Mouse (Mus musculus): ENCODE data around the gene Pip5k1b.

Gene Pip5k1b

DNA sequence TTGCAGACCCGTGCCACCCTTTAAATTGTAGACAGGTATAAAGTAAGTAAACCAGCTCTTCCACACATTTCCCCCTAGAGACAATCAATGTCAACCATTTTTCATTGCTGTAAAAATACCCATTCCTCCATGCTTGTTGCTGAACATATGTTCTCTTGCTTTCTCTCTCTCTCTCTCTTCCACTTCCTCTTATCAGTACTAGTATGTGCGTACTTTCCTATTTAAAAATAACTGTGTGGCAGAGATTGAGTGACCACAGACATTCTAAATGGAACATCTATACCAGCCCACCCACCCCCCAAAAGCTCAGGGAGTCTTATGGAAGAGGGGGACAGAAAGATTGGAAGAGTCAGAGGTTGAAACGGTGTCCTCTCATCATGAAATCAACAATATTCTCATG is 111.3 kb downstream of the Pip5k1b start:
- TF ChIP-seq GATA4 (IDR thresholded peaks at IDR 0.05; ENCODE audit: insufficient replicate concordance, low read length): no peak

DNA sequence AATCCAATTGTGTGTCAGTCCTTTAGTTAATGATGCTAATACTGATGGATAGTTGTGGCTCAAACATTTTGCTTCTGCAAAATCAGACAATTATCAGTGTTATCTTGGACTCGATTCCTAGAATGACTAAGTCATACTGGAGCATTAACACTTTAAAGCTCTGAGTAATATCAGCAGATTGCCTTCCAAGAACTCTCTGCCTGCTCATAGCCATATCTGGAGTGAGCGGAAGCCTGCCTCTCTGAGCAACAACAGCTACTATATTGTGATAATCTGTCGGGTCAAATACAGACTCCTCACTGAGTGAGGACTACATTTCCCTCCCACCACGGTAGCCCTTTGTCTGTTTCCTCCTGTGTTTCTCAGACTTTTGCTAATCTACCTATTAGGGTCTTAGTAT is 116.0 kb downstream of the Pip5k1b start:
- no peak for TF ChIP-seq GATA4 (IDR thresholded peaks at IDR 0.05; ENCODE audit: insufficient replicate concordance, low read length)

DNA sequence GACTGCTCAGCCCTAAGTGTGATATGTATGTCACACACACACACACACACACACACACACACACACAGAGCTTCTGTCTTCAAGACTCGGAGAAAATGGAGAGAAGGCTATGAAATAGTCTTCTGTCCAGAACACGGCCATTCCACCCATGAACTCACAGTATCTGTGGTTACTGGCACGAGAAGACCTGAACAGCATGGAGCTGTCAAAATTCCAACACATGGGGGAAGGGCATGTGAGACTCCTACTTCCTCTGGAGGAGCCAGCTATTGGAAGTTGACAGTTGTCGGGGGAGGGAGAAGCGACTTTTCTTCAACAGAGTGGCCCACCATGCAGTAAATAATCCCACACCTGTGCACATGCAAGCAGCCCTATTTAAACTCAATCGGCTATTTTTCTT is 121.4 kb downstream of the Pip5k1b start:
- no peak for TF ChIP-seq GATA4 (IDR thresholded peaks at IDR 0.05; ENCODE audit: insufficient replicate concordance, low read length)

DNA sequence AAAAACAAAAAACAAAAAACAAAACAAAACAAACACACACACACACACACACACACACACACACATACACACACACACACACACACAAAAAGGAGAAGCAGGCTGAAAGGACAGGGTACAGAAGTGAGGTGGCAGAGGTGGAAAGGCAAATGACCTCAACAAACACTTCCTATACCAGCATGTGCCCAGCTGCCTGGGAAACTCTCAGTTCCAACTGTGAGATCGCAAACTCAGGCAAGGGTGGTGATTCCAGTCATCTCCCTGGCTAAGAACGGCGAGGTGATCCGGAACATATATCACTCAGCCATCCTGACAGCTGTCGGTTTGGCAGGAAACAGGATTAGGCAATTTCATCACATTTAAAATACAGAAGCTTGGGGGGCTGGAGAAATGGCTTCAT is 123.2 kb downstream of the Pip5k1b start:
- TF ChIP-seq GATA4 (IDR thresholded peaks at IDR 0.05; ENCODE audit: insufficient replicate concordance, low read length): no peak

DNA sequence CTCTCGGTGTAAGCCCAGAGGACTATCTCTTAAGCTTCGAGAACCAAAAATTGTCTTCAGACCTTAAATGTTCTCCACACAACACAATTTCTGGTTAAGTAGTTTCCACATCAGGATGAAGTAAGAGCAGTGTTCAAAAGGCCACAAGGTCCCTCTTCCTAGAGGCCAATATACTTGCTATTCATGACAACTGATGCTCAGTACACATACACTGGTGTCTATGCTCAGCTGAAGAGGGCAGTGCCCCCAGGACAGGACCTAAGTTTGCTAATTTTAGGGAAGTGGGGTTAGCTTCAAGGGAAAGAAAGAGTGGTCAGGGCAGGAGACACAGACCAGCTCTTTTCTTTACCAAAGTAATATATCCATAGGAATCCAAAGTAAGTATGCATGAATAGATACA is 124.3 kb downstream of the Pip5k1b start:
- TF ChIP-seq GATA4 (IDR thresholded peaks at IDR 0.05; ENCODE audit: insufficient replicate concordance, low read length): no peak

DNA sequence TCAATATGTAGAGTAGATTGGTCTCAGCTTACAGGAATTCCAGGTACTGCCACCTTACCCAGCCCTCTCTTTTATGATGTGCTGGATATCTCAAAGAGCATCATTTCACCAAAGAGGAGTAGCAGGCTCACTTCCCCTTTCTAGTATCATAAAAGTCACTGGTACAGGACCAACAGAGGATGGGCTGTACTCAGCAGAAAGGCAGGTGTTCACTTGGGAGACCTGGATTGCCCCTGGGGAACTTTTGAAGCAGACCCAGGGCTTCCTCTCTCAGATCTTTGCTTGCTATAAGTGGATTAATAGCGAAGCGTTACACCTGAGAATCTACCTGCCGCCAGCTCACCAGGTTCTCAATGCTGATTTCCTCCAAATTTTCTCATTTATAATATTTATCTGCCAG is 127.7 kb downstream of the Pip5k1b start:
- no peak for TF ChIP-seq GATA4 (IDR thresholded peaks at IDR 0.05; ENCODE audit: insufficient replicate concordance, low read length)

DNA sequence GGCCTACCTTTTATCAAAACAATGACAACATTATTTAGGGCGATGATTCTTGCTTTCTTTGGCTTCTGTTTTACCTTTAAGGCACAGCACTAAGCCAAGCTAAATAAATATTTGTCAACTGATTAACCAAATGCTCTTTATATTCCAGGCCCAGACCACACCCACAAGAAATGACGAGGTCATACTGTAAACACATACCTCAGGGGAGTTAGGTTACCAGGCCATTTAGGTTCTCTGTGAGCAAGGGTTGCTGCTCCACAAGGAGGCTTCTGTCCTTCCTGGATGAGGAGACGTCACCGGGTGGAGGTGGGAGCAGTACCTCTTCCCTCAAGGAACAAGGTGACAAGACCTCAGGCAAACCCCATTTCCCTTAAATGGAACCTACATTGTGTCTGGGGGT is 128.4 kb downstream of the Pip5k1b start:
- TF ChIP-seq GATA4 (IDR thresholded peaks at IDR 0.05; ENCODE audit: insufficient replicate concordance, low read length): no peak

DNA sequence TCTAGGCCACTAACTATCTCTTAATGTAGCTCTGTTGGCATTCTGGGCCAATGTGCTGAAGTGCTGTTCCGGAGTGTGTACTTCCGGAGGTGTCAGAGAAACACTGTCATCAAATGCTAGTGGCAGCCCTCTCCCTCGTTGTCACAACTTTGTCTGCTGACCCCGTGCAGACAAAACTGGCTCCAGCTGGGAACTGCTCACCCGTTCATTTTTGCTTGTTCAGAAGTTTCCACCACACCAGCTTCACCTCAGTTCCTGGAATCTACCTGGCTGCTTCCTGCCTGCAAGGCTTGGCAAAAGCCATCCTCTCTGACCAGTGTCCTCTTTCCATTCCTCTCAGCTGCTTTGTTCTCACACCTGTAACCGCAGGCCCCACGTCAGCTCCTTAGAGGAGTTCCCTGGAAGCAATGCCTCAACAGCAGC is 128.9 kb downstream of the Pip5k1b start:
- TF ChIP-seq GATA4 (IDR thresholded peaks at IDR 0.05; ENCODE audit: insufficient replicate concordance, low read length): no peak

DNA sequence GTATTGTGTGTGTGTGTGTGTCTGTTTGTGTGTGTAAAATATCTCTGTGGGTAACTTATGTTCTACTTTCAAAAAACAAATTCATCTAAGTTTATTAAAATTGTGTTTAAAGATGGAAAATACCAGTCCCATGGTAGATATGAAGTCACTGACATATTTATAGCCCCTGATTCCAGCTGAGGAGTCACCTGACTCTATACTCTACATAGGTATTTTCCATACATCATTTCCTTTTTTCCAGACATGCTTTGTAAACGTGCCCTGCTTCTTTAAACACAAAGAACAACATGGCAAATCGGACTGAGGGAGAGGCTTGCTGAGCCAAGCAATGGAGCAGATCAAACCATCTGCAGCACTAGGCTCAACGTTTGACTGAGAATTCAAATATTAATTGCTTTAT is 137.6 kb downstream of the Pip5k1b start:
- no peak for TF ChIP-seq GATA4 (IDR thresholded peaks at IDR 0.05; ENCODE audit: insufficient replicate concordance, low read length)

DNA sequence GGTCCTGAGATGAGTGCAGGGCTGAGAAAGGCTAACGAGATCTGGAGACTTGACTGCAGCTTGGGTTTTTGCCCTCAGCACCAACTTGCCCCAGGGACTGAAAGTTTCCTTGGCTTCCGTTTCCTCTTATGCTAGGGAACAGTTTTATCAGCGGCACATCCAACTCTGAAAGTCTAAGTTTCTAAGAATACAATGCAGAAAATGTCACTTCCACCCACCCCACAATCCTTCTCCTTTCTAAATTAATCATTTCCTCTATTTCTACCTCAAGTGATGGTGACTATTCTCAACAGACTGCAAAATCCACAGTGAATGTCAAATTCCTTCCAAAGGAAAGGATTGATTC is 138.0 kb downstream of the Pip5k1b start:
- TF ChIP-seq GATA4 (IDR thresholded peaks at IDR 0.05; ENCODE audit: insufficient replicate concordance, low read length): no peak

DNA sequence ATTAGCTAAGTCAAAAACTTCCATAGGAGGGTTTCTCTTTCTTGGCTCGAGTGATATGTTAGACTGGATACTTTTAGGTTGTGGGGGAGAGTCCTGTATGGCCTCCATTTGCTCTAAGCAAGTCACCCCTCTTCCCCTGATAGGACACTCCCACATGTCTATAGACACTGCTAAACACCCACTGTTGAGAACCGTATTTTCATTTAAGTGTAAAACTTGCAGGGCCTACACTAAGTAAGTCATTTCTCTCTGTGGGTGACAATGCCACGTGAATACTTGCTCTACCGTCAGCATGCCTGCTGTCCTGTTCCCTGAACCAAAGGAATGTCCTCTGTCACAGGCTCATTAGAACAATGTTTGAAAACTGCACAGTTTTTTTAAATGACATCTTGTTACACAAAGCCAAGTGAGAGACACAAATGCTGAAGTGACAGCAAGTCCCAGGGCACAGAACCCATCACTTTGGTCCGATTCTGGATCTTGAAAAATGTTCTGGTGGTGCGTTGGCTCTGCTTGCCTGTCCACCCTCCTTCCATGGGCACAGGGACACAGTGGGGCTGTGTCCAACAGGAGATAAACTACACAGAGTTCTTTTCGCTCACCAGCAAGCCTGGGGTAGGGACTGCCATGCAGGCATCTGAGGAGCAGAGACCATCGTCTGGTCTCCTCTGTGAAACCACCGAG is 138.6 kb downstream of the Pip5k1b start:
- TF ChIP-seq GATA4 (IDR thresholded peaks at IDR 0.05; ENCODE audit: insufficient replicate concordance, low read length): no peak

DNA sequence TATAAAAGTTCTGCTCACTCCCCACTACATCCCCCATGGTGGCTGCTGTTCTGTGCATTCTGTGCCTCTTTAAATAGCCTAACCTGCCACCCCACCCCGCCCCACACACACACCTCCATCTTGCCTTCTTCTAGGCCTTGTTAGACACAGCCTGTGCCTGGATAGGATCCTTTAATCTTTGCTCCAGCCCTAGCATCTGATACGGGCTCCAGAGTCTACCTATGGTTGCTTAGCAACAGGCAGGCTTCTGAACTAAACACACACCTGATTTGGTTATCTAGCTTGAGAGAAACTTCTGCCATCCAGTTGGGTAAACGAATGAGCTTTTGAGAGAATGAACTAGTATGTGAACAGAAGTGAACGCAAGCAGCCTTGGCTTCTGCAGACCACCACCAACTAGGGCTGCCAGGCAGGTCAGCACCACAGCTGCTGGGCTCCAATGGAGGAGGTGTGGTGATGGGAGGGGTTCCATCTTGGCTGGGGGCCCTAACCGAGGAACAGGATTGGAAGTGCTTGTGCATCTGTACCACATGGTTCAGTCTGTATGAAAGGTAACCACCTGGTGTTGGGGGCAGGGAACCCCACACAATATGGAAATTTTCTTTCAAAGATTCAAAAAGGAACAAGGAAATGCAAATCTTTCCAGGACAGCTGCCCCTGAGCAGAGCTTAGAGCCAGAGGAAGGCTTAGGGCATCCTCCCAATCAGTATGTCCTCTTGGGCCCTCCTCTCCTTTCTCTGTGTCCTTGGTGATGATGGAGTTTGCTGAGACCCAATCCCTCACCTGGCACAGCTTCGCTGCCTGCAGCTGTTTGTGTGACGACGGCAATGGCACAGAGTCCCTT is 139.7 kb downstream of the Pip5k1b start:
- no peak for TF ChIP-seq GATA4 (IDR thresholded peaks at IDR 0.05; ENCODE audit: insufficient replicate concordance, low read length)

DNA sequence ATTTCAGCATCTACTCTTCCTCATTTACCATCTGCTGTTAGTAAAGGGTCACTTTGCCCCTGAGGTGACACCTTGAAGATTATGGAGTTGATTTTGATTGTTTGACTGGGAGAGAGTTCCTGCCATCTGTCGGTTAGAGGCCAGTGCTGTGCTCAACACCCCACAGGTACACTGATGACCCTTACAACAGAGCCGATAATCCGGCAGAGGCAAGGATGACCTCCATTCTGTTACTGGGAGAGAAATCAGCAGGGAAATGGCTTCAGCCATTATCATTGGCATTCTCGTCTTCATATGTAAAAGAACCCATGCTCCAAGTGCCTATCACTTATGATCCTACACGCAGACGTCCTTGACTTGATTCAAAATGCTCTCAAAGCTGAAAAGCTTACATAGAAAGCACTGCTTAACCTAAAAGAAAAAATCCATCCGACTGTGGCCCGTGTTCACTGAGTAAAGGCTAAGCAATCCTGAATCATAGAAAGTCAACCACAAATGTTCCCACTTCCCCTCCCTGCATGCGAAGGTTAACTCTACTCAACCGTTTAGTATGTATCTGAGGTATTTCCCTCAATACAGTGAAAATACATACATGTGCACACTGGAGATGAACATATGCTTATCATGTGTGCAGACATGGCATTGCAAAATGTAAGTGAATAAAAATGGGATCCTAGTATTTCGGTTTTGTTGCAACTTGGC is 146.7 kb downstream of the Pip5k1b start:
- no peak for TF ChIP-seq GATA4 (IDR thresholded peaks at IDR 0.05; ENCODE audit: insufficient replicate concordance, low read length)

DNA sequence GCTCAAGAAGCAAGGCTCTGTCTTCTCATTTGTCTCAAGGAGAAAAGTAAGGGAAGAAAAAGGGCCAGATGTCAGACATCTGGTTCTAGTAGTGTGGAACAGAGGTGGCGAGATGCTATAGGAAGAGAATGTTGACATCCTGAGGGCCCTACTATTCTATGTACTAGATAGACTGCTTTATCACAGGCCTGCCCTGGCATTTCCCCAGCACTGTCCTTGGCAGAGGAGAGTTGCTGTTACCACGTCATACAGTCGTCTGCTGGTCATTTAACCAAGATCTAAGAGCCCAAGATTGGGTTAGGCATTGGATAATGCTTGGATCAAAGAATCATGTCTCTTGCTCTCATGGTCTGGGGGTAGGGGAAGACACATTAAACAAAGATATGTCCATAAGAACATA is 151.0 kb downstream of the Pip5k1b start:
- TF ChIP-seq GATA4 (IDR thresholded peaks at IDR 0.05; ENCODE audit: insufficient replicate concordance, low read length): no peak

DNA sequence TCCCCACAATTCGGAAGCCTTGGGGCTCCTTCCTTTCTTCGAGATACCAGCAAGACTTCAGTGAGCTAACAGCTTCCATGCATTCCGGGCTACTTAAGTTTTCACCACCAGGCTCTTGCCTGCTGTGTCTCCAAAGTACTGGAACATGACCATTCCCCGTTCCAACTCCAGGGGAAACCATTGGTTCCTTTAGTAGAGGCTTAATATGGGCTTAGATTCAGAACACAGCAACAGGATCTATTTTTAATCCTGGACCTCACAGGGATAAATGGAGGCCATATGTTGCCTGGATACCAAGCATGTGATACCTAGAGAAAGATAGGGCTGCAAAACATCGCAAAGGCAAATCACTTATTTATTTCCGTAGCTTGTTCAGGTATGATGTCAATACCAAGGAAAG is 152.4 kb downstream of the Pip5k1b start:
- no peak for TF ChIP-seq GATA4 (IDR thresholded peaks at IDR 0.05; ENCODE audit: insufficient replicate concordance, low read length)

DNA sequence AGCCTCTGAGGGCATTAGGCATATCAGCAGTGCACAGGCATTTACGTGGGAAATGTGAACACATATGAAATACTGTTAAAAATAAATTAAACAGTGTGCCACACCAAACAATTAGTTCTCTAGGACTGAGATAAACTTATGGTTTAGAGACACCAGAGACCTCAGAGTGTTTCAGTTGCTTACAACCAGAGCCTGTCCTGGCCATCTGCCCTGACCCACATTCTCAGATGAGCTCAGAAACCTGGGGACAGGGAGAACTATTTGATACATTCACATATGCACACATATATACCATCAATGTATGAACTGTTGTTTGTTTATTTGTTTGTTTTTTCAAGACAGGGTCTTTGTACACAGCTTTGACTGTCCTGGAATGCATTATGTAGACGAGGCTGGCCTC is 161.8 kb downstream of the Pip5k1b start:
- no peak for TF ChIP-seq GATA4 (IDR thresholded peaks at IDR 0.05; ENCODE audit: insufficient replicate concordance, low read length)
